Mouse (Mus musculus): Measurements from ENCODE around the gene Agtpbp1.

DNA sequence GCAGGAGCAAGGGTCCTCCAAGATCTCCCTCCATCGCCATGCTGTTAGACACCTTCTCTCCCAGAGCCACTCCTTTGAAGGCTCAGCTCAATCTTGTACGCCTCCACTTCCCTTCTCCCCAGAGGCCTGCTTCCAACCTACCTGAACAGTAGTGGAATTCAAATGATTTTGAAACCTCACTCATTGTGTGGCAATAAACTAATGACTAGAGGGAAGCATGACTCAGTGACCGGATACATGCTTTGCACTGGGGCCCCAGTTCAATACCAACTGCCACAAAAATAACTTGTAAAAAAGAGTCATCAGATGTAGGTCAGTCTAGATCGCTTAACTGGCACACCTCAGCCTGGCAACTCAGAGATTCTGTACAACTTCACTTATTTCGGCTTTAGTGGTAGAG lies 26.3 kb downstream of the Agtpbp1 start:
- TF ChIP-seq CTCF (IDR thresholded peaks at IDR 0.05; ENCODE audit: insufficient read depth, low read depth, low read length) (no peak), POLR2A (IDR thresholded peaks at IDR 0.05; ENCODE audit: insufficient read depth, low read depth, low read length) (no peak)
